Mouse (Mus musculus): Measurements from ENCODE around the gene Trove2. TPM values are rescaled to one million over a fixed set of nuclear protein-coding genes. Genes with fewer than 3 reads are reported as not detected.

Trove2 gene
- polyA plus RNA-seq, 1 experiment = 1.9 TPM

DNA sequence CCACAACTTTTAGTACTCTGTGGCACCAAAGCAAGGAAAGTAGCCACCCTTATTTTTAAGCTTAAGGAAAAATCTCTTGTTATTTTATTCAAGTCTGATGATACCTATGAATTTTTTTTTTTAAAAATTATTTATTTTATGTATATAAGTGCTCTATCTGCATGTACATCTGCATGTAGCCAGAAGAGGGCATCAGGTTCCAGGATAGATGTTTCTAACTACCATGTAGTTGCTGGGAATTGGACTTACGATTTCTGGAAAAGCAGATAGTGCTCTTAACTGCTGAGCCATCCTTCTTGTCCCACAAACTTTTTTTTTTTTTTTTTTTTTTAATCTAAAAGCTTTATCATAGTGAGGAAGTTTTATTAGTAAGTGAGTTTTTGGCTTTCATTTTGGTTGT is 12.4 kb downstream of the Trove2 start:
- H3K4me3 ChIP-seq = no peak overlapping the region
- peaks cover 44% of the 10 kb centered on the region for H3K36me3 ChIP-seq (ENCODE audit: control insufficient read depth, insufficient read depth)
- H3ac ChIP-seq (ENCODE audit: control insufficient read depth, insufficient read length) = no peak overlapping the region
- no peaks in the 10 kb centered on the region for H3K79me2 ChIP-seq (ENCODE audit: control insufficient read depth, insufficient read depth)
- TF ChIP-seq SRF (IDR thresholded peaks at IDR 0.05; ENCODE audit: control insufficient read depth, insufficient read length, low read depth) = no peak
- TF ChIP-seq POLR2A (IDR thresholded peaks at IDR 0.05; ENCODE audit: insufficient read length, low read depth) = no peak
- TF ChIP-seq TCF3 (IDR thresholded peaks at IDR 0.05; ENCODE audit: insufficient read length, low read depth) = no peak
- TF ChIP-seq POLR2AphosphoS2 (IDR thresholded peaks at IDR 0.05; ENCODE audit: insufficient read length, low read depth) = no peak
- no peaks in the 10 kb centered on the region for H3K27me3 ChIP-seq (ENCODE audit: control insufficient read depth, insufficient read depth, insufficient read length)
- no peak overlapping the region for H3K4me2 ChIP-seq (ENCODE audit: low read depth)

DNA sequence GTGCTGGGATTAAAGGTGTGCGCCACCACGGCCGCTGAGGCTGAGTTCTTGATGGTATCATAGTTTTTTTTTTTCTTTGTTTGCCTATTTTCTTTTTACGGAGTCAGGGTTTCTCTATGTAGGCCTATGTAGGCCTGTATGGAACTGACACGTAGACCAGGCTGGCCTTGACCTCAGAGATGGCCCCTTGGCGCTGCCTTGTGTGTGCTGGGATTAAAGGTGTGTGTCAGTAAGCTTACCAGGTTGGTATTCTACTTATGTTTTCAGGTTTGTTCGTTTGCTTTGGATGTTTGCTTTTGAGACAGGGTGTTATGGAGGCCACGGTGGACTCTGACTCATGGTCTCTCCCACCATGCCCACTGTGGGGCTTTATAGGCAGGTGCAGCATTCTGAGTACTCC is 14.7 kb downstream of the Trove2 start:
- no peak for TF ChIP-seq SRF (IDR thresholded peaks at IDR 0.05; ENCODE audit: control insufficient read depth, insufficient read length, low read depth)
- no peak for TF ChIP-seq TCF3 (IDR thresholded peaks at IDR 0.05; ENCODE audit: insufficient read length, low read depth)
- TF ChIP-seq MYOG (IDR thresholded peaks at IDR 0.05; ENCODE audit: control insufficient read depth in 1 of 3, insufficient read depth in 1 of 3, insufficient read length in 2 of 3, low read depth in 2 of 3) = no peak
- TF ChIP-seq POLR2A (IDR thresholded peaks at IDR 0.05; ENCODE audit: insufficient read length, low read depth) = no peak
- TF ChIP-seq MYOD1 (IDR thresholded peaks at IDR 0.05; ENCODE audit: control insufficient read depth in 1 of 3, insufficient read length in 2 of 3, low read depth in 2 of 3) = no peak
- no peak for TF ChIP-seq REST (IDR thresholded peaks at IDR 0.05; ENCODE audit: insufficient read depth, insufficient read length)
- no peak for TF ChIP-seq E2F4 (IDR thresholded peaks at IDR 0.05; ENCODE audit: insufficient read depth)
- no peak for TF ChIP-seq POLR2AphosphoS2 (IDR thresholded peaks at IDR 0.05; ENCODE audit: insufficient read length, low read depth)
- TF ChIP-seq TCF12 (IDR thresholded peaks at IDR 0.05; ENCODE audit: insufficient read depth, poor library complexity, severe bottlenecking) = no peak
- no peak for TF ChIP-seq MAX (IDR thresholded peaks at IDR 0.05; ENCODE audit: low read depth)
- no peak for TF ChIP-seq CEBPB (IDR thresholded peaks at IDR 0.05; ENCODE audit: insufficient read depth, poor library complexity, severe bottlenecking)
- no peak for TF ChIP-seq USF1 (IDR thresholded peaks at IDR 0.05; ENCODE audit: low read depth)
- Histone ChIP-seq H3K79me2 (ENCODE audit: control insufficient read depth, insufficient read depth) (no peaks in the 10 kb centered on the region), H3K4me3 (no peak overlapping the region), H3K4me2 (ENCODE audit: low read depth) (no peak overlapping the region), H3K36me3 (ENCODE audit: control insufficient read depth, insufficient read depth) (peaks cover 37% of the 10 kb centered on the region), H3K27me3 (ENCODE audit: control insufficient read depth, insufficient read depth, insufficient read length) (no peaks in the 10 kb centered on the region), H3ac (ENCODE audit: control insufficient read depth, insufficient read length) (no peak overlapping the region)

DNA sequence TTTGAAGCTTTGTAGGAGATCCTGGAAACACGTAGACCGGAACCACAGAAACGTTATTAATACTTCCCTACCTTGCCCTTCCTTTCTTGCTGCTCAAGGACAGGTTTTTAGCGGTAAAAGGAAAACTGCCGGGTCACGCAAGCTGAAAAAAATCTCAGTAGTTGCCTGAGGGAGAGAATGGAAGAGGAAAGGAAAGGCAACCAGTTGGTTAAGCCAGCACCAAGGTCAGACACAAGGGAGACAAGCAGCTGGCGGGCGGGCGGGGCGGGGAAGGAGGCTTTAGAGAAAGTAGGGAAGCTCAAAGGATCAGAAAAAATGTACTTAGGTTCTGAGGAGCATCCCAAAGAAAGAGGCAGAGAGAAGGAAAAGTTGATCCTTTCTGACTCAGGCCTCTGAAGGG is 31.0 kb downstream of the Trove2 start:
- H3K79me2 ChIP-seq (ENCODE audit: control insufficient read depth, insufficient read depth) = no peaks in the 10 kb centered on the region
- H3ac ChIP-seq (ENCODE audit: control insufficient read depth, insufficient read length) = no peak overlapping the region
- H3K36me3 ChIP-seq (ENCODE audit: control insufficient read depth, insufficient read depth) = peaks cover 17% of the 10 kb centered on the region
- no peaks in the 10 kb centered on the region for H3K27me3 ChIP-seq (ENCODE audit: control insufficient read depth, insufficient read depth, insufficient read length)
- TF ChIP-seq MAX (IDR thresholded peaks at IDR 0.05; ENCODE audit: low read depth) (no peak), TCF3 (IDR thresholded peaks at IDR 0.05; ENCODE audit: insufficient read length, low read depth) (no peak), TCF12 (IDR thresholded peaks at IDR 0.05; ENCODE audit: insufficient read depth, poor library complexity, severe bottlenecking) (no peak), SRF (IDR thresholded peaks at IDR 0.05; ENCODE audit: control insufficient read depth, insufficient read length, low read depth) (no peak), POLR2AphosphoS2 (IDR thresholded peaks at IDR 0.05; ENCODE audit: insufficient read length, low read depth) (no peak), USF1 (IDR thresholded peaks at IDR 0.05; ENCODE audit: low read depth) (no peak), MYOD1 (IDR thresholded peaks at IDR 0.05; ENCODE audit: control insufficient read depth in 1 of 3, insufficient read length in 2 of 3, low read depth in 2 of 3) (no peak), CEBPB (IDR thresholded peaks at IDR 0.05; ENCODE audit: insufficient read depth, poor library complexity, severe bottlenecking) (no peak), MYOG (IDR thresholded peaks at IDR 0.05; ENCODE audit: control insufficient read depth in 1 of 3, insufficient read depth in 1 of 3, insufficient read length in 2 of 3, low read depth in 2 of 3) (no peak), POLR2A (IDR thresholded peaks at IDR 0.05; ENCODE audit: insufficient read length, low read depth) (no peak), REST (IDR thresholded peaks at IDR 0.05; ENCODE audit: insufficient read depth, insufficient read length) (no peak), E2F4 (IDR thresholded peaks at IDR 0.05; ENCODE audit: insufficient read depth) (no peak)
- no peak overlapping the region for H3K4me2 ChIP-seq (ENCODE audit: low read depth)
- no peak overlapping the region for H3K4me3 ChIP-seq

DNA sequence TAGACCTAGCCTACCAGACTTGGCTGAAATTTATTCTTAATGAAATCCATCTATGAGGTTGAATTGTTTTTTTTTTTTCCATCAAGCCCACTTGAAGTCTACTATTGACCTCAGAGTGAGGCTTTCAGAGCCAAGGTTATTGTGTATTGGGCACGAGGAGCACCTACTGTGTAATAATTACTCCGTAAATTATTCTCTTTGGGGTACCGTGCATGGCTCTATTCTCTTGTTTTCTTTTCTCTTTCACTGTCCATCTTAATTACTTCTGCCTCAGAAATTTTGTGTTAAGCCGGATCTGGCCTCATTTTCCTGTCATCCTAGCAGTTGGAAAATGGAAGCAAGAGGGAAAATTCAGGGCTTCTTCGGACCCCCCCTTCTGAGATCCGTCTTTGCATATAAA is 34.7 kb downstream of the Trove2 start:
- TF ChIP-seq TCF3 (IDR thresholded peaks at IDR 0.05; ENCODE audit: insufficient read length, low read depth) = no peak
- TF ChIP-seq MAX (IDR thresholded peaks at IDR 0.05; ENCODE audit: low read depth) = no peak
- no peak for TF ChIP-seq SRF (IDR thresholded peaks at IDR 0.05; ENCODE audit: control insufficient read depth, insufficient read length, low read depth)
- no peak for TF ChIP-seq E2F4 (IDR thresholded peaks at IDR 0.05; ENCODE audit: insufficient read depth)
- TF ChIP-seq MYOG (IDR thresholded peaks at IDR 0.05; ENCODE audit: control insufficient read depth in 1 of 3, insufficient read depth in 1 of 3, insufficient read length in 2 of 3, low read depth in 2 of 3) = no peak
- no peak for TF ChIP-seq TCF12 (IDR thresholded peaks at IDR 0.05; ENCODE audit: insufficient read depth, poor library complexity, severe bottlenecking)
- TF ChIP-seq CEBPB (IDR thresholded peaks at IDR 0.05; ENCODE audit: insufficient read depth, poor library complexity, severe bottlenecking) = no peak
- no peak for TF ChIP-seq MYOD1 (IDR thresholded peaks at IDR 0.05; ENCODE audit: control insufficient read depth in 1 of 3, insufficient read length in 2 of 3, low read depth in 2 of 3)
- no peak for TF ChIP-seq POLR2A (IDR thresholded peaks at IDR 0.05; ENCODE audit: insufficient read length, low read depth)
- TF ChIP-seq POLR2AphosphoS2 (IDR thresholded peaks at IDR 0.05; ENCODE audit: insufficient read length, low read depth) = no peak
- TF ChIP-seq REST (IDR thresholded peaks at IDR 0.05; ENCODE audit: insufficient read depth, insufficient read length) = no peak
- TF ChIP-seq USF1 (IDR thresholded peaks at IDR 0.05; ENCODE audit: low read depth) = no peak
- Histone ChIP-seq H3K27me3 (ENCODE audit: control insufficient read depth, insufficient read depth, insufficient read length) (no peaks in the 10 kb centered on the region), H3K4me3 (no peak overlapping the region), H3K36me3 (ENCODE audit: control insufficient read depth, insufficient read depth) (peaks cover 17% of the 10 kb centered on the region), H3K4me2 (ENCODE audit: low read depth) (no peak overlapping the region), H3ac (ENCODE audit: control insufficient read depth, insufficient read length) (no peak overlapping the region), H3K79me2 (ENCODE audit: control insufficient read depth, insufficient read depth) (no peaks in the 10 kb centered on the region)

DNA sequence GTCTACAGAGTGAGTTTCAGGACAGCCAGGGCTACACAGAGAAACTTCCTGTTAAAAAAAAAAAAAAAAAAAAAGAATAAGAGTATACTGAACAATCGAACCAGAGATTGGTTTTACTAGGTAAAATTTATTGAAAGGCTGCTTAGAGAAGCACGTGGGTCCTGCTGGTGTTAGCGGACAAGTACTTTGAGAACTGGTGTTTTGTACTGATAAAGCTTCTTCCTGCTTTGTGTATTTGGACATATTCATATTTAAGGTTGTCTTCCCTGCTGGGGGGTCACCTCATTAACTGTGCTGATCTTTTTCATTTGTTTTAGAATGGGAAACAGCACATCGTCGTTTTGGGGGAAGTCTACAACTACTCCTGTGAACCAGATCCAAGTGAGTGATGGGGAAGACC is 35.5 kb downstream of the Trove2 start:
- Histone ChIP-seq H3ac (ENCODE audit: control insufficient read depth, insufficient read length) (no peak overlapping the region), H3K79me2 (ENCODE audit: control insufficient read depth, insufficient read depth) (no peaks in the 10 kb centered on the region), H3K36me3 (ENCODE audit: control insufficient read depth, insufficient read depth) (peaks cover 17% of the 10 kb centered on the region), H3K4me3 (no peak overlapping the region), H3K27me3 (ENCODE audit: control insufficient read depth, insufficient read depth, insufficient read length) (no peaks in the 10 kb centered on the region), H3K4me2 (ENCODE audit: low read depth) (no peak overlapping the region)
- no peak for TF ChIP-seq TCF3 (IDR thresholded peaks at IDR 0.05; ENCODE audit: insufficient read length, low read depth)
- TF ChIP-seq MYOG (IDR thresholded peaks at IDR 0.05; ENCODE audit: control insufficient read depth in 1 of 3, insufficient read depth in 1 of 3, insufficient read length in 2 of 3, low read depth in 2 of 3) = no peak
- no peak for TF ChIP-seq TCF12 (IDR thresholded peaks at IDR 0.05; ENCODE audit: insufficient read depth, poor library complexity, severe bottlenecking)

Measured in myocyte (in vitro differentiated cells).